Mouse (Mus musculus): ENCODE measurements around the gene Rtn2. TPM values are rescaled to one million over a fixed set of nuclear protein-coding genes. Genes with fewer than 3 reads are reported as not detected.

Rtn2 gene
- polyA plus RNA-seq, 1 experiment from 2014 or later = 67.8 TPM

DNA sequence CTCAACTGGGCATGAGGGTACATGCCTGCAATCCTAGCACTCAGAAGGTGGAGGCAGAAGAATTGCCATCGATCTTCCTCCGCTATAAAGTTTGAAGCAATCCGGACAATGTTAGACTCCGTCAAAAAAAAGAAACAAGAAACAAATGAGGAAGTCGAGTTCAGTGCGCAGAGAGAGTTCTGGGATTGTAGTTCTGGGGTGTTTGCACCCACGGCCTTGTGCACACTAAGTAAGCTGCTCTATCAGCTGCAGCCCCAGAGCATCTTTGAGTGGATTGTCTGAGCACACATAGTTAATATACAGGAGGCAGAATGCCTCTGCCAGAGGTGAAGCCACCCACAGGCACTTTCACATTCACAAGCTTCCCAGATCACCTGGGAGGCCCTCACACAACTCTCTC is 36.3 kb downstream of the Rtn2 start:
- H3K27ac ChIP-seq = no peak overlapping the region
- peaks cover 34% of the 10 kb centered on the region for H3K4me1 ChIP-seq (replicated peaks)
- H3K4me3 ChIP-seq = no peak overlapping the region
- H3K9me3 ChIP-seq = no peaks in the 10 kb centered on the region
- WGBS = 83% methylated on average over 7 of the region's 7 CpGs
- DNase-seq (ENCODE audit: low spot score) = no peak
- H3K27me3 ChIP-seq (ENCODE audit: insufficient read depth, poor library complexity, severe bottlenecking) = peaks cover 60% of the 10 kb centered on the region
- H3K36me3 ChIP-seq = no peaks in the 10 kb centered on the region

DNA sequence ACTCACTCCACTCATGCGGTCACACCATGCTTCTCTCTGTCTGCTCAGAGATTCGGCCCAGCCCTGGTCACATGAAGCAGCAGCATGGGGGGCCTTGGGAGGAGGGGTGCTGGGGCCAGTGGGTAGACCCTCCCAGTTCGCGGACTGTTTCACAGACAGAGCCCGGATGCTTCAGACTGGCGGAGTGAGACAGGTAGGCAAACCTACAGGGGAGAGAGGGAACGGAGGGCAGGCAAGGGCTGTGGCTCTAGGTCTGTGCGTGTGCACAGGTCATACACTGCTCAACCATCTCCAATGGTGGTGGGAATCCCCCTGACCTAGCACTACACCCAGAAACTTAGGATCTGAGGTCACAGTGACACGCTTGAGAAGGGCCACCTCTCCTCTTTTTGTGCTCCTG is 37.0 kb downstream of the Rtn2 start:
- H3K27me3 ChIP-seq (ENCODE audit: insufficient read depth, poor library complexity, severe bottlenecking) = peaks cover 52% of the 10 kb centered on the region
- no peak for DNase-seq (ENCODE audit: low spot score)
- H3K4me3 ChIP-seq = peak overlapping the region; percentile 59
- 22% methylated on average over 9 of the region's 9 CpGs for WGBS
- peaks cover 34% of the 10 kb centered on the region for H3K4me1 ChIP-seq (replicated peaks)
- peak overlapping the region; percentile 79 for H3K27ac ChIP-seq
- no peaks in the 10 kb centered on the region for H3K9me3 ChIP-seq
- no peaks in the 10 kb centered on the region for H3K36me3 ChIP-seq

DNA sequence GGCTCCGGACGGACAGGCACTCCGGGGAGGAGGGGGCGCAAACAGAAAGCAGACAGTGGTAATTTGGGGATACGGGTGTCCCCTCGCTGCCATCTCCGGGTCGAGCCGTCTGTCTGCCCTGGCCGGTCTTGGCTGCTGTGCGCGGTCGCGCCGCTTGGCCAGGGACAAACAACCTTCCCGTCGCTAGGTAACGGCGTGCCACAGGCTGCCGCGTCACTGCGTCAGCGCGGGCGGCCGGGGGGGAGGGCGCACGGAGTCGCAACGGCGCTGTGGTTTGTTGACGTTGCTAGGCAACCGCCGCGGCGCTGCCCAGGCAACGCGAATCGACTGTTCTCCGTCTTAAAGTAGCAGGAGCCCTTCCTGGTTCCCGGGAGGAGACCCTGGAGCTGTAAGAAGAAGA is 37.5 kb downstream of the Rtn2 start:
- H3K4me3 ChIP-seq = peak overlapping the region; percentile 59
- no peaks in the 10 kb centered on the region for H3K9me3 ChIP-seq
- H3K27me3 ChIP-seq (ENCODE audit: insufficient read depth, poor library complexity, severe bottlenecking) = peaks cover 48% of the 10 kb centered on the region
- under 1% methylated on average over 41 of the region's 41 CpGs for WGBS
- H3K36me3 ChIP-seq = no peaks in the 10 kb centered on the region
- peak overlapping the region; percentile 79 for H3K27ac ChIP-seq
- peak; percentile 98 for DNase-seq (ENCODE audit: low spot score)
- H3K4me1 ChIP-seq (replicated peaks) = peaks cover 34% of the 10 kb centered on the region

DNA sequence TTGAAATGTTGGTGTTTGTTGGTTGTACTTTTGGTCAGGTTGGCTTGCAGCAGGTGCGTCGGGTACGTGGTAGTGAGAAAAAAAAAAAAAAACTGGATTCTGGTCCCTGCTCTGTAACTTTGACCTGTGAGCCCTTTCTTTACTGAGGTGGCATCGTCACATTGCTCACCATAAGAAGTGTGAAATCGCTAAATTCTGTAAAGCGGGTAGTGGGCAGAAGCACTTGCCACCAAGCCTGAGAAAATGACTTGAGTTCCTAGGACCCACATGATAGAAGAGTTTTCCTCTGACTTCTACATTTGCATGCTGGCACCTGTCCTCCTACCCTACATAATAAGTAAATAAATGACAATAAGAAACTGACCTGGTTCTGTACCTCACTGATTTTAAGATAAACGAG is 38.2 kb downstream of the Rtn2 start:
- Histone ChIP-seq H3K4me1 (replicated peaks) (peaks cover 34% of the 10 kb centered on the region), H3K9me3 (no peaks in the 10 kb centered on the region), H3K4me3 (peak overlapping the region; percentile 59; the same call in 1 of the 2 replicates), H3K27me3 (ENCODE audit: insufficient read depth, poor library complexity, severe bottlenecking) (peaks cover 41% of the 10 kb centered on the region), H3K27ac (peak overlapping the region; percentile 79), H3K36me3 (no peaks in the 10 kb centered on the region)
- DNase-seq (ENCODE audit: low spot score) = no peak
- 42% methylated on average over 7 of the region's 7 CpGs for WGBS

DNA sequence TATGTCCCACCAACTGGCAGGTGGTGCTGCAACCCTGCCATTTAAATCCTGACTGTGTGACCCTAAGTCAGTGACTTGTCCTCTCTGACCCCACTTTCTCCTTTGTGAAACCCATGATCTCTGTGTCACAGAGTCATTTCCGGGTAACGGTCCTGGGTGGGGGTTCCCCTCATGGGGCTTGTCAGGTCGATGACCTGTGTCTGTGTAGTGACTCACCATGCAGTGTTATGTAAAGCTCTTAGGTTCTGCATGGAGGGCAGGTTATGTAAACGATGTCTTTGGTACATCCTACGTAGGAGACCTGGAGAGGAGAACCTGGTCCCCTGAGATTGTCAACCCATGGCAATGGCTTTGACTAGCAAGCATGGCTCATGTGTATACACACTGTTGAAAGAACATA is 39.0 kb downstream of the Rtn2 start:
- Histone ChIP-seq H3K27ac (no peak overlapping the region), H3K4me3 (no peak overlapping the region), H3K36me3 (no peaks in the 10 kb centered on the region), H3K4me1 (replicated peaks) (peaks cover 36% of the 10 kb centered on the region), H3K9me3 (no peaks in the 10 kb centered on the region), H3K27me3 (ENCODE audit: insufficient read depth, poor library complexity, severe bottlenecking) (peaks cover 34% of the 10 kb centered on the region)
- WGBS = 61% methylated on average over 5 of the region's 5 CpGs
- no peak for DNase-seq (ENCODE audit: low spot score)

DNA sequence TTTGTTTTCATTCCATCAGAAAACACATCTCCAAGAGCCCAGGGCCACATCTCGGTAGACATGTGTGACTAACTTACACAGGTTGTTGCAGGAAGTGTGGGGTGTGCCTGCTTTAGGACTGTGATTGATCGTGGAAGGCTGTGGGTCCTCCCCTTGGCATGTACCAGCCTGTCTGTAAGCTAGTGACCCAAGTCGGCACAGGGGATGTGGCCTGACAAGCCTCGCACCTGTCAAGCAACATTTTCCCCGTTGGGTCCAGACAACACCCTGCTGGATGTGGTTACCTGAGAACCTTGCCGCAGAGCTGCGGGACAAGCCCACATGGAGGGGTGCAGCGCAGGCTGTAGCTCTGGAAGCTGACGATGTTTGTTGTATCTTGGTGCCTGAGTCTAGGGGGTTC is 40.1 kb downstream of the Rtn2 start:
- DNase-seq (ENCODE audit: low spot score) = no peak
- 51% methylated on average over 9 of the region's 9 CpGs for WGBS
- Histone ChIP-seq H3K4me3 (no peak overlapping the region), H3K4me1 (replicated peaks) (peaks cover 41% of the 10 kb centered on the region), H3K27me3 (ENCODE audit: insufficient read depth, poor library complexity, severe bottlenecking) (peaks cover 26% of the 10 kb centered on the region), H3K27ac (no peak overlapping the region), H3K9me3 (no peaks in the 10 kb centered on the region), H3K36me3 (no peaks in the 10 kb centered on the region)

DNA sequence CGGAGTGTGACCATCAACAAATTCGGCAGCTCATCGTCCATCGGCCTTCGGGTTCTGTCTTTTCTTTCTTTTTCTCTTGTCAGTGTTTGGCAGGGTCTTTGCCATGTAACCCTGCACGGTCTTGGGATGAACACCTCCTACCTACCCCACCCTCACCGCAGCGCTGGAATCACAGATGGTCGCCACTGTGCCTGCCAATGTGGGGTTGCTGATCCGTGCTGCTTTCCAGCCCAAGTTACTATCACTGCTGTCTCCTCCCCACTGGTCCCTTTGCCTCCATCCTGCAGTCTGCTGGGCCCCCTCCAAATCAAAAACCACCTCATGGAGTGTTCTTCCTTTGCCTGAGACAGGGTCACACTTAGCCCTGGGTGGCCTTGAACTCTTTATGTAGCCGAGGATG is 41.8 kb downstream of the Rtn2 start:
- Histone ChIP-seq H3K27me3 (ENCODE audit: insufficient read depth, poor library complexity, severe bottlenecking) (peaks cover 9% of the 10 kb centered on the region), H3K4me3 (no peak overlapping the region), H3K4me1 (replicated peaks) (peaks cover 44% of the 10 kb centered on the region), H3K27ac (no peak overlapping the region), H3K9me3 (no peaks in the 10 kb centered on the region), H3K36me3 (no peaks in the 10 kb centered on the region)
- 88% methylated on average over 11 of the region's 11 CpGs for WGBS
- DNase-seq (ENCODE audit: low spot score) = no peak

DNA sequence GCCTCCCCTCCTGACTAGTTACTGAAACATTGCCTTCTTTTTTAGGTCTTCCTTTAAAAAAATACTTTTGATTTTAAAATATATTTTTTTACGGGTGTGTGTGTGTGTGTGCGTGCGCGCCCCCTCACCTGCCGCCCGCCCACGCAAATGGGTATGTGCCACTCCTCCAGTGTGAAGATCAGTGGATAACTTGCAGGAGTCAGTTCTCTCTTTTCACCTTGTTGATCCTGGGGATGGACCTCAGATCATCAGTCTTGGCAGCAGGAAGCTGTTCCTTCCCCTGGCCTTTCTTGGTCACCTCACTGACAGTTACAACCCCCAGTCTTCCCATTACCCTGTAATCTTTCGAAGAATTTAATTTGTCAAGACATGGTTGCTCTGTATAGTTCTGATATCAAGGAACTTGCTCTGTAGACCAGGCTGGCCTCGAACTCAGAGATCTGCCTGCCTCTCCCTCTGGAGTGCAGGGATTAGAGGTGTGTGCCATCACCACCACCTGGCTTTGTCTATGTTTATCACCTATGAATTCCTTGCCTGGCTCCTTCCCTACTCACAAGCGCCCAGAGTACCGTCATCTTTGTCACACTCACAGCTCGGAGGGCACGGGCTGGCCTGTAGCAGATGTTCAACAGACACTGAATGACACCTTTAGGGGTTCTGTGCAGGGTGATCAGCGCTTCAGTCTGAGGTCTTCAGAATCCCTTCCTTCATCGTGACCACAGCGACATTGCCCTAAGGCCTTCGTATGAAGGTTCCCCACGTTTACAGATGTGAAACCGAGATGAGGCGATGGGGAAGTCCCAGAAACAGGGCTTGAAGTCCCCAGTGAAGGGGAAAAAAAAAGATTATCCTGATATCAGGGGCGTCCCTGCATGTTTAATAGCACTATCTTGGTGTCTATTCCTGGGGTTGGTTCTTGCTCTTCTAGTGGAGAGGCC is 43.1 kb downstream of the Rtn2 start:
- H3K36me3 ChIP-seq = no peaks in the 10 kb centered on the region
- peak overlapping the region; percentile 52; the same call in 1 of the 2 replicates for H3K4me3 ChIP-seq
- H3K4me1 ChIP-seq (replicated peaks) = peaks cover 31% of the 10 kb centered on the region
- 73% methylated on average over 21 of the region's 21 CpGs for WGBS
- DNase-seq (ENCODE audit: low spot score) = no peak
- H3K27me3 ChIP-seq (ENCODE audit: insufficient read depth, poor library complexity, severe bottlenecking) = peaks cover 11% of the 10 kb centered on the region
- no peaks in the 10 kb centered on the region for H3K9me3 ChIP-seq
- peak overlapping the region; percentile 81; the same call in 1 of the 2 replicates for H3K27ac ChIP-seq

DNA sequence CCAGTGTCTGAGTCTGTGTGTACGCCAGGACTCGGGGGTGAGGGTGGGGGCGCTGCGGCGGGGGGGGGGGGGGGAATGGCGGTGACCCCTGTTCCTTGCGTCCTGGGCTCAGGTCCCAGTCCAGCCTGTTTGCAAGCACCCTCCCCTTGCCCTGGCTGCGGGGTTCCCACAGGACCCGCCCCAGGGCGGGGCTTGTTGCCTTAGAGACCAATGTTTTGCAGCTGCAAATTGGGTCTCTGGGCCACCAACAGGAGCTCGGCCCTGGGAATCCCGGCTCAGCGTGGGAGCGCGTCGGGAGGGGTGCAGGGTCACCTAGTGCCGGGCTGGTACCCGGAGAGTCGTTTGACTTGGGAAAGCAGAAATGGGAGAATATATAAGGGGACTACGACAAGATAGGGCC is 43.9 kb downstream of the Rtn2 start:
- WGBS = under 1% methylated on average over 20 of the region's 20 CpGs
- H3K9me3 ChIP-seq = no peaks in the 10 kb centered on the region
- H3K36me3 ChIP-seq = no peaks in the 10 kb centered on the region
- H3K4me1 ChIP-seq (replicated peaks) = peaks cover 27% of the 10 kb centered on the region
- H3K27me3 ChIP-seq (ENCODE audit: insufficient read depth, poor library complexity, severe bottlenecking) = peaks cover 14% of the 10 kb centered on the region
- H3K4me3 ChIP-seq = peak overlapping the region; percentile 52
- peak overlapping the region; percentile 81 for H3K27ac ChIP-seq
- peak; percentile 89 for DNase-seq (ENCODE audit: low spot score)

DNA sequence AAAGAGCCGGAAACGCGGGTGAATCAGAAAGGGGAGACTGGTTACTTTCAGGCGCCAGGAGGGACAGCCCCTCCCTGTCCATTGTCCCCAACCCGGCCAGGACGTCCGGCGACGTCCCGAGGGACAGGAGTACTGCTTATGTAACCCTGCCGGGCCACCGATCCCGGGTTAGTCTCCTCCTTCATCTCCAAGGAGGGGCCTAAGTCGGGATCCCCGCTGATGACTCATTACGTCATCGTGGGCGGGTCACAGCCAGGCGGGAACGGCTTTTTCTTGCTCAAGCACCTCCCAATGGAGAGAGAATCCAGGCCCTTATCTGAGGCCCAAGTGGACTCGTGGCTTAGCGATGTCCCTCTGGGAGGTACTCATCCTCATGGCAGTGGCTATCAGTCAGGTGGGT is 44.7 kb downstream of the Rtn2 start:
- peak overlapping the region; percentile 81 for H3K27ac ChIP-seq
- DNase-seq (ENCODE audit: low spot score) = peak; percentile 87
- peaks cover 27% of the 10 kb centered on the region for H3K4me1 ChIP-seq (replicated peaks)
- peaks cover 22% of the 10 kb centered on the region for H3K27me3 ChIP-seq (ENCODE audit: insufficient read depth, poor library complexity, severe bottlenecking)
- no peaks in the 10 kb centered on the region for H3K36me3 ChIP-seq
- peak overlapping the region; percentile 52 for H3K4me3 ChIP-seq
- no peaks in the 10 kb centered on the region for H3K9me3 ChIP-seq
- WGBS = under 1% methylated on average over 22 of the region's 22 CpGs

DNA sequence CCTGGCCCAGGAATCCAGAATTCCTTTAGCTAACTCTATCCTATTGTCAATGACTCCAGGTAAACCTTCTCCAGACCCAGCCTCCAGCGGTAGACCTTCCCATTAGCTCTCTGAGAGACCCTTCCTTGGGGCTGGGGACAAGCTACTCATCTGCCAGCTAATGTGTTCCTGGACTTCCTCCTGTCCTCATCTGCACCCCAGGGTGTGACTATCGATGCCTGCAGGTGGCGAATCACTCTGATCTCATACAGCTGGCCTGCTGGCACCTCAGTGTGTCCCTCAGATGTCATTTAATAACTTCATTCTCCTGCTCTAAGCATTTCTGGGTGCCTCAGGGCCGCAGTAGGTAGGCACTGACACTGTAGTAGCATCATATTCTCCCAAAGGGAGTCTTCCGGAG is 45.4 kb downstream of the Rtn2 start:
- WGBS = 81% methylated on average over 5 of the region's 5 CpGs
- Histone ChIP-seq H3K4me3 (peak overlapping the region; percentile 52; the same call in 1 of the 2 replicates), H3K36me3 (no peaks in the 10 kb centered on the region), H3K9me3 (no peaks in the 10 kb centered on the region), H3K27me3 (ENCODE audit: insufficient read depth, poor library complexity, severe bottlenecking) (peaks cover 22% of the 10 kb centered on the region), H3K4me1 (replicated peaks) (peaks cover 27% of the 10 kb centered on the region), H3K27ac (peak overlapping the region; percentile 81)
- DNase-seq (ENCODE audit: low spot score) = no peak

DNA sequence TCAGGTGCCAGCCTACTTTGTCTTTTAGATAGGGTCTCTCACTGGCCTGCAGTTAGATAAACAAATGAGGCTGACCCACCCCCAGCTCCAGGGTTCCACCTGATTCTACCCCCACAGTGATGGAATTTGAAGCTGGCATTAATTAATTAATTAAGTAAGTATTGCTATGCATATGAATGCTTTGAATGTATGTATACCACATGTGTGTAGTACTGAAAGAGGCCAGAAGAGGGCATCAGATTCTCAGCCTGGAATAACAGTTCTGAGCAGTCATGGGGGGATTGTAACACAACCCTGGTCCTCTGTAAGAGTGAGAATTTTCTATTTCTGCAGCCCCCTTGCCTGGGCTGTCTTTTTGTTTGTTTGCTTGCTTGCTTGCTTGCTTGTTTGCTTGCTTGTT is 46.0 kb downstream of the Rtn2 start:
- Histone ChIP-seq H3K9me3 (no peaks in the 10 kb centered on the region), H3K27me3 (ENCODE audit: insufficient read depth, poor library complexity, severe bottlenecking) (peaks cover 22% of the 10 kb centered on the region), H3K4me3 (no peak overlapping the region), H3K36me3 (no peaks in the 10 kb centered on the region), H3K27ac (no peak overlapping the region), H3K4me1 (replicated peaks) (peaks cover 33% of the 10 kb centered on the region)
- DNase-seq (ENCODE audit: low spot score) = no peak

DNA sequence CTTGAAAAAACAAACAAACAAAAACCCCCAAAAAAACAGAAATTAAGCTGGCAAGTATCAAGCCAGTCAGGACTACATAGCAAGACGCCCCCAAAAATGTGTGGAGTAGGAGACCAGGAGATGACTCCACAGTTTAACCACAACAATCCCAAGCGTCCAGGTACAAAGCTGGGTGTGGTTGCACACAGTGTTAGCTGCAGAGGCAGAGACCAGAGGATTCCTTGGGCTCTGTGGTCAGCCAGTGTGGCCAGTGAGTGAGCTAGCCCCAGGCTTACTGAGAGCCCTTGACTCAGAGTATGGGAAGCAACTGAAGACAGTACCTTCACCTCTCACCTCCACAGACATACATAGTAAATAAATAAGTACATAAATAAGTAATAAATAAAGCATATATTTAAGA is 49.5 kb downstream of the Rtn2 start:
- Histone ChIP-seq H3K4me3 (no peak overlapping the region), H3K36me3 (no peaks in the 10 kb centered on the region), H3K27me3 (ENCODE audit: insufficient read depth, poor library complexity, severe bottlenecking) (peaks cover 32% of the 10 kb centered on the region), H3K27ac (no peak overlapping the region), H3K9me3 (no peaks in the 10 kb centered on the region), H3K4me1 (replicated peaks) (peaks cover 24% of the 10 kb centered on the region)
- no peak for DNase-seq (ENCODE audit: low spot score)
- WGBS = 59% methylated on average over 2 of the region's 2 CpGs
